Mouse (Mus musculus): ENCODE measurements around the gene Dnah8. TPM values are rescaled to one million over a fixed set of nuclear protein-coding genes. Genes with fewer than 3 reads are reported as not detected.

Gene Dnah8
- polyA plus RNA-seq, 1 experiment from 2014 or later: 2.4 TPM

DNA sequence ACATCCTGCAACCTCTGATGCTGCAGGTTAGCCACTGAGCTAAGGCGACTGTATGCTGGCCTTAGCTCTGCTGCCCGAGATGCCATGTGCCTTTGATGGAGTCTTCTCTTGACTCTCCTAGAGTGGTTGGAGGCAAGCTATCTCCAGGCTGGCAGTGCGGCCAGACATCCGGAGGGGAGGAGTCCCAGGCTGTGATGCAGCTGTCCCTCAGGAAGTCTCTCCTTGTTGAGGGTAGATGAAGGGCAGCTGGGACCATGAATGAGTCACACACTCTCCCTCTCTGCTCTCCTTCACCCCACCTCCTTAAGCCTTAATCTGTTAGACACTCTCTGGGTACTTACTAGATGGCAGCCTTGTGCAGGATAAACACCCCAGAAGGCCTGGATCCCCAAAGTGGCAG is 283.4 kb downstream of the Dnah8 start:
- Histone ChIP-seq H3K27ac (replicated peaks in 1 of 2; ENCODE audit: control insufficient read depth in 1 of 2, insufficient read depth in 1 of 2, low read depth in 2 of 2, low read length in 2 of 2) (no peak overlapping the region), H3K27me3 (ENCODE audit: control insufficient read depth, insufficient read depth, low read length) (peaks cover 11% of the 10 kb centered on the region)

GRCm38 (mm10) chr17:30910866-30911731 is 286.9 kb downstream of the Dnah8 start:
- no peak for ATAC-seq (ENCODE audit: insufficient number of reproducible peaks, insufficient read depth, low FRiP score, low read depth)
- no peak overlapping the region for H3K4me3 ChIP-seq (ENCODE audit: control insufficient read depth in 1 of 2, insufficient read depth in 1 of 2, low read depth in 1 of 2, low read length in 2 of 2)
- H3K9ac ChIP-seq (ENCODE audit: low read length): no peak overlapping the region
- no peaks in the 10 kb centered on the region for H3K9me3 ChIP-seq (ENCODE audit: control insufficient read depth, low read length)
- no peaks in the 10 kb centered on the region for H3K36me3 ChIP-seq (ENCODE audit: control insufficient read depth, insufficient read depth, low read length)
- WGBS: 70% methylated on average over 27 of the region's 27 CpGs
- H3K4me1 ChIP-seq (ENCODE audit: control insufficient read depth in 2 of 2, insufficient read depth in 2 of 2, low read length in 2 of 2): peaks cover 0 to 3% of the 10 kb centered on the region in 2 experiments; a peak in 1 of 4 replicates
- no peak overlapping the region for H3K27ac ChIP-seq (replicated peaks in 1 of 2; ENCODE audit: control insufficient read depth in 1 of 2, insufficient read depth in 1 of 2, low read depth in 2 of 2, low read length in 2 of 2)
- H3K4me2 ChIP-seq (ENCODE audit: low read length): no peak overlapping the region
- no peaks in the 10 kb centered on the region for H3K27me3 ChIP-seq (ENCODE audit: control insufficient read depth, insufficient read depth, low read length)

More for the DNA sequence above, 283.4 kb downstream of the Dnah8 start:
- Histone ChIP-seq H3K9me3 (ENCODE audit: control insufficient read depth, low read length) (no peaks in the 10 kb centered on the region), H3K9ac (ENCODE audit: low read length) (no peak overlapping the region), H3K36me3 (ENCODE audit: control insufficient read depth, insufficient read depth, low read length) (no peaks in the 10 kb centered on the region), H3K4me1 (ENCODE audit: control insufficient read depth in 2 of 2, insufficient read depth in 2 of 2, low read length in 2 of 2) (peaks cover 0 to 3% of the 10 kb centered on the region in 2 experiments; a peak in 1 of 4 replicates), H3K4me3 (ENCODE audit: control insufficient read depth in 1 of 2, insufficient read depth in 1 of 2, low read depth in 1 of 2, low read length in 2 of 2) (no peak overlapping the region), H3K4me2 (ENCODE audit: low read length) (no peak overlapping the region)
- 32% methylated on average over 4 of the region's 4 CpGs for WGBS
- no peak for ATAC-seq (ENCODE audit: insufficient number of reproducible peaks, insufficient read depth, low FRiP score, low read depth)

- Histone ChIP-seq H3K27me3 (ENCODE audit: control insufficient read depth, insufficient read depth, low read length) (no peaks in the 10 kb centered on the region), H3K4me3 (ENCODE audit: control insufficient read depth in 1 of 2, insufficient read depth in 1 of 2, low read depth in 1 of 2, low read length in 2 of 2) (no peak overlapping the region), H3K27ac (replicated peaks in 1 of 2; ENCODE audit: control insufficient read depth in 1 of 2, insufficient read depth in 1 of 2, low read depth in 2 of 2, low read length in 2 of 2) (no peak overlapping the region), H3K4me2 (ENCODE audit: low read length) (no peak overlapping the region), H3K9ac (ENCODE audit: low read length) (no peak overlapping the region), H3K4me1 (ENCODE audit: control insufficient read depth in 2 of 2, insufficient read depth in 2 of 2, low read length in 2 of 2) (peaks cover 0 to 3% of the 10 kb centered on the region in 2 experiments; a peak in 1 of 4 replicates), H3K36me3 (ENCODE audit: control insufficient read depth, insufficient read depth, low read length) (no peaks in the 10 kb centered on the region), H3K9me3 (ENCODE audit: control insufficient read depth, low read length) (no peaks in the 10 kb centered on the region)
- whole genome bisulfite sequencing: 38% methylated on average over 8 of the region's 8 CpGs
- no peak for ATAC-seq (ENCODE audit: insufficient number of reproducible peaks, insufficient read depth, low FRiP score, low read depth)
These were observed 287.6 kb downstream of the Dnah8 start for GRCm38 (mm10) chr17:30911732-30912088.

- H3K9ac ChIP-seq (ENCODE audit: low read length): no peak overlapping the region
- no peak overlapping the region for H3K4me3 ChIP-seq (ENCODE audit: control insufficient read depth in 1 of 2, insufficient read depth in 1 of 2, low read depth in 1 of 2, low read length in 2 of 2)
- no peaks in the 10 kb centered on the region for H3K9me3 ChIP-seq (ENCODE audit: control insufficient read depth, low read length)
- peaks cover 0 to 2% of the 10 kb centered on the region in 2 experiments; a peak in 1 of 4 replicates for H3K4me1 ChIP-seq (ENCODE audit: control insufficient read depth in 2 of 2, insufficient read depth in 2 of 2, low read length in 2 of 2)
- no peak for ATAC-seq (ENCODE audit: insufficient number of reproducible peaks, insufficient read depth, low FRiP score, low read depth)
- H3K4me2 ChIP-seq (ENCODE audit: low read length): no peak overlapping the region
- no peak overlapping the region for H3K27ac ChIP-seq (replicated peaks in 1 of 2; ENCODE audit: control insufficient read depth in 1 of 2, insufficient read depth in 1 of 2, low read depth in 2 of 2, low read length in 2 of 2)
- H3K27me3 ChIP-seq (ENCODE audit: control insufficient read depth, insufficient read depth, low read length): no peaks in the 10 kb centered on the region
- WGBS: 80% methylated on average over 5 of the region's 5 CpGs
- H3K36me3 ChIP-seq (ENCODE audit: control insufficient read depth, insufficient read depth, low read length): no peaks in the 10 kb centered on the region
These were observed 288.4 kb downstream of the Dnah8 start for GRCm38 (mm10) chr17:30912536-30912935.

DNA sequence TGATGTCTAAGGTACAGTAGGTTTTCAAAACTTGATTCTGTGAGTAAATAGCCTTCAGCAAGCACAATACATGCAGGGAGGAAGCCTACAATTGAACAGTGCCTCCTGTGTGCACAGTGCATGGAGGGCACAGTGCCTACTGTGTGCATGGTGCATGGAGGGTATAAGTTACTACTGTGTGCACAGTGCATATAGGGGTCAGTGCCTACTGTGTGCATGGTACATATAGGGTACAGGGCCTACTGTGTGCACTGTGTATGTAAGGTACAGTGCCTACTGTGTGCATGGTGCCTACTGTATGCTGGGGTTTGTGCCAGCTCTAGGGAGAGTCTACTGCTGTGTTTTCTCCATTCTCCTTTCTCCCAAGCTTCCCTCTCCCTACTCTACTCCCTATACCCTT is 290.1 kb downstream of the Dnah8 start:
- H3K4me1 ChIP-seq (ENCODE audit: control insufficient read depth in 2 of 2, insufficient read depth in 2 of 2, low read length in 2 of 2): no peaks in the 10 kb centered on the region
- no peaks in the 10 kb centered on the region for H3K9me3 ChIP-seq (ENCODE audit: control insufficient read depth, low read length)
- no peak overlapping the region for H3K27ac ChIP-seq (replicated peaks in 1 of 2; ENCODE audit: control insufficient read depth in 1 of 2, insufficient read depth in 1 of 2, low read depth in 2 of 2, low read length in 2 of 2)
- H3K27me3 ChIP-seq (ENCODE audit: control insufficient read depth, insufficient read depth, low read length): no peaks in the 10 kb centered on the region
- H3K4me2 ChIP-seq (ENCODE audit: low read length): no peak overlapping the region
- H3K9ac ChIP-seq (ENCODE audit: low read length): no peak overlapping the region
- ATAC-seq (ENCODE audit: insufficient number of reproducible peaks, insufficient read depth, low FRiP score, low read depth): no peak
- H3K4me3 ChIP-seq (ENCODE audit: control insufficient read depth in 1 of 2, insufficient read depth in 1 of 2, low read depth in 1 of 2, low read length in 2 of 2): no peak overlapping the region
- H3K36me3 ChIP-seq (ENCODE audit: control insufficient read depth, insufficient read depth, low read length): no peaks in the 10 kb centered on the region

DNA sequence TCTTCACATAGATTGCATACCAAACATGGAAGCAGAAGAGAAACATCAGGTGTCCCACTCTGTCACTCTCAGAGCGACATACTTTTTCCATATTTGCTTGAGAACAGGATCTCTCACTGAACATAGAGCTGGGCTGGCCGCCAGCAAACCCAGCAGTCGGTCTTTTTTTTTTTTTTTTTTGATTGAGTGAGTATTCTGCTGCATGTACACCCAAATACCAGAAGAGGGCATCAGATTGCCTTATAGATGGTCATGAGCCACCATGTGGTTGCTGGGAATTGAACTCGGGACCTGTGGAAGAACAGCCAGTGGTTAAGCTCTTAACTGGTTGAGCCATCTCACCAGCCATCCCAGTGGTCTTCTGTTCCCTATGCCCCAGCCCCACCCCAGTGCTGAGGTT is 299.4 kb downstream of the Dnah8 start:
- H3K36me3 ChIP-seq (ENCODE audit: control insufficient read depth, insufficient read depth, low read length): no peaks in the 10 kb centered on the region
- H3K9ac ChIP-seq (ENCODE audit: low read length): no peak overlapping the region
- H3K27me3 ChIP-seq (ENCODE audit: control insufficient read depth, insufficient read depth, low read length): no peaks in the 10 kb centered on the region
- no peaks in the 10 kb centered on the region for H3K4me1 ChIP-seq (ENCODE audit: control insufficient read depth in 2 of 2, insufficient read depth in 2 of 2, low read length in 2 of 2)
- H3K27ac ChIP-seq (replicated peaks in 1 of 2; ENCODE audit: control insufficient read depth in 1 of 2, insufficient read depth in 1 of 2, low read depth in 2 of 2, low read length in 2 of 2): no peak overlapping the region
- H3K4me2 ChIP-seq (ENCODE audit: low read length): no peak overlapping the region
- H3K4me3 ChIP-seq (ENCODE audit: control insufficient read depth in 1 of 2, insufficient read depth in 1 of 2, low read depth in 1 of 2, low read length in 2 of 2): no peak overlapping the region
- no peak for ATAC-seq (ENCODE audit: insufficient number of reproducible peaks, insufficient read depth, low FRiP score, low read depth)
- 52% methylated on average over 4 of the region's 4 CpGs for WGBS
- H3K9me3 ChIP-seq (ENCODE audit: control insufficient read depth, low read length): no peaks in the 10 kb centered on the region
